Mouse (Mus musculus) ES-E14 (cell line): Measurements from ENCODE around the gene Dhrs7b.

Experiments used
- HCFC1 ChIP-seq: IDR thresholded peaks from 2 replicates; pipeline ENCODE4 v1.6.1; 2012; ENCODE audit warnings: low read length, inconsistent platforms, borderline replicate concordance; ENCODE audit not compliant: insufficient read depth
- MAFK ChIP-seq: IDR thresholded peaks from 2 replicates; pipeline ENCODE4 v1.6.1; 2014; ENCODE audit warnings: mild to moderate bottlenecking, low read depth, low read length, inconsistent platforms; ENCODE audit not compliant: insufficient read depth

GRCm38 (mm10) chr11:60866021-60866420 is 35.6 kb downstream of the Dhrs7b start:
- TF ChIP-seq MAFK (no peak), HCFC1 (no peak)
